Mouse (Mus musculus): Measurements from ENCODE around the gene Ndrg2. TPM values are rescaled to one million over a fixed set of nuclear protein-coding genes. Genes with fewer than 3 reads are reported as not detected.

Ndrg2 gene
- total and polyA plus RNA-seq, 2 experiments from 2014 or later, result 297 to 326 TPM

DNA sequence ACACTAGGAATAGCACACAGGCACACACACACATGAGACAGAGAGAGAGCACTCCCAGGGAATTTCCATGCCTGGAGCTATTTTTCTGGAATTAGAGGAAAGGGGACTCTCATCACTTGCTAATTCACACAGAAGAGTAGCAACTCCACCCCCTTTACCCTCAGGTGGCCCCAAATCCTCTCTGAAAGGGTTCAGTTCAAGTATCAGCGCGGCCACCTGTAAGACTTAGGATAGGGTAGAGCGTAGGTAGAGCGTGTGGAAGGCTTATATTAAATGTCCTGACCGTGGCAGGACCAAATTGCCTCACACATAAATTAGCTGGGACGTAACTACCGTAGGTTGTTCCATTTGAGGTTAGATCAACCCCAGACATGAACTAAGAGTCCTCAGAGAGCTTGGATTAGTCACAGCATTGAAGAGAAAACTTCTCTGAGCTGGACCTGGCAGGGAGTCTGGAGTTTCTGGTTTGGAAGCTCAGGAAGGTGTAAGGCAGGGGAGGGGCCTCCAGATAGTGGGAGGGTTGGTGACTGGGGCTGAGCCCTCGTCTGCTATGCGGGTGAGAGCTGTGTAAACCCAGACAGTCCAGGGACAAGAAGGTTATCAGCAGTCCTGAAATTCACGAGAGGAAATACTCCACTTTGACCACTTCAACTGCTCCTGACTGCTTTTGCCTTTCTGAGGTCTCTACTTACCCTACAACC lies 20.7 kb downstream of the Ndrg2 start:
- 23% methylated on average over 10 of the region's 10 CpGs for WGBS
- TF ChIP-seq CTCF (IDR thresholded peaks at IDR 0.05; ENCODE audit: low read depth), result no peak
- H3K27me3 ChIP-seq (ENCODE audit: insufficient read depth, low read length), result no peaks in the 10 kb centered on the region
- no peaks in the 10 kb centered on the region for H3K4me1 ChIP-seq (ENCODE audit: insufficient read depth)
- peaks cover 52% of the 10 kb centered on the region for H3K36me3 ChIP-seq (ENCODE audit: insufficient read depth)
- H3K4me3 ChIP-seq (ENCODE audit: low read depth, low read length), result no peak overlapping the region
- ATAC-seq (no peak), DNase-seq (no peak)
- no peak overlapping the region for H3K27ac ChIP-seq (ENCODE audit: low read depth, low read length)
- no peak overlapping the region for H3K9ac ChIP-seq
- no peak overlapping the region for H3K4me2 ChIP-seq (ENCODE audit: low read depth)
- H3K9me3 ChIP-seq (ENCODE audit: low read length), result no peaks in the 10 kb centered on the region

DNA sequence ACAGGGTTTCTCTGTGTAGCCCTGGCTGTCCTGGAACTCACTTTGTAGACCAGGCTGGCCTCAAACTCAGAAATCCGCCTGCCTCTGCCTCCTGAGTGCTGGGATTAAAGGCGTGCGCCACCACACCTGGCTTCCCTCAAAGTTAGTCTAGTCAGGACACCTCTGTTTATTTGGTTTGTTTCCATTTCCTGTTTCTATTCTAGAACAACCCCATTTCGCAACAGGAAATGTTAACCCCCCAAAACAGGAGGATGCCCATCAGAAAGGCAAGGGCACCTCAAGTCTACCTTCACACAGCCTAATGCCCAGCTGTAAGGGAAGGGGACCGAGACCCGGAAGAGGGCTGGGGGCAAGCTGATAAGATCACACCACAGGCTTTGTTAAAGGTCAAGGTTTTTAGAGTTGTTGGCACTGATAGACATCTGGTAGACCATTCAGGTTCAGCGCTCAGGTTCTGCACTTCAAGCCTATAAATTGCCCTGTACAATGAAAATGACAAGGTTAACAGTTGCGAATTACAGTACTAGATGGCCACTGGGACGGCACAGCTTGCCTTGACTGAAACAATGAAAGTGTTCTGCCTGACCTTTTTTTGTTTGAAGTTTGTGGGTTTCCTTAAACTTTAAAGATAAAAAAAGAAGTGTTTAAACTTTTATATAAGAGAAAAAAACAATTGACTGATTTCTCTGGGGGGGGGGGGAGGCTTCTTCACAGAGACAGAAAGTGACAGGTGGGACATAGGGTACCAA lies 21.6 kb downstream of the Ndrg2 start, which contains the start of gene Slc39a2:
Gene Slc39a2, plus strand, starts transcription at position 699 of the 749 bp plus-strand sequence.
- Histone ChIP-seq H3K9ac (no peak within 1 kb of the TSS), H3K4me2 (ENCODE audit: low read depth) (no peak within 1 kb of the TSS), H3K4me3 (ENCODE audit: low read depth, low read length) (no peak within 1 kb of the TSS), H3K4me1 (ENCODE audit: insufficient read depth) (no peaks in the 10 kb centered on the region), H3K36me3 (ENCODE audit: insufficient read depth) (peaks cover 58% of the 10 kb centered on the region), H3K27ac (ENCODE audit: low read depth, low read length) (no peak within 1 kb of the TSS), H3K27me3 (ENCODE audit: insufficient read depth, low read length) (no peaks in the 10 kb centered on the region), H3K9me3 (ENCODE audit: low read length) (no peaks in the 10 kb centered on the region)
- 93% methylated on average over 9 of the region's 9 CpGs for WGBS
- no peak for TF ChIP-seq CTCF (IDR thresholded peaks at IDR 0.05; ENCODE audit: low read depth)
- DNase-seq (no peak), ATAC-seq (no peak)

DNA sequence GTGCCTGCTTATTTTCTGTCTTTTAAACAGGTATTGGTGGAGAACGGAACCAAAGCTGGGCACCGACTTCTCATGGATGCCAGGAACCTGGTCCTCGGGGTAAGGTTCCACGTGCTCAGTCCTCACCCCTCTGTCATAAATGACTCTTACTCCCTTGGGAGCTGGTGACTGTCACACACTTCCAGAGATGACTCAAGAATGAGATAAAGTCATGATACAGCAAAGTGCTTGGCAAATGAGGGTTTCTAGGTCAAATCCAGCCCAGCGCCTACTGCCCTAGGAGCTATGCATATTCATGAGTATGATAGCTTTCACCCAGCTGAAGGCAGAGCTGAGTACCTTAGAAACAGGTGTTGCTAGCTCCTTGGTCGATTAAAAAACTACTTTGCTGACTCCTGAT lies 24.1 kb downstream of the Ndrg2 start:
- Histone ChIP-seq H3K4me2 (ENCODE audit: low read depth) (no peak overlapping the region), H3K9me3 (ENCODE audit: low read length) (no peaks in the 10 kb centered on the region), H3K27me3 (ENCODE audit: insufficient read depth, low read length) (no peaks in the 10 kb centered on the region), H3K36me3 (ENCODE audit: insufficient read depth) (peaks cover 65% of the 10 kb centered on the region), H3K4me1 (ENCODE audit: insufficient read depth) (peaks cover 11% of the 10 kb centered on the region; the same call in 1 of the 2 replicates), H3K9ac (no peak overlapping the region), H3K4me3 (ENCODE audit: low read depth, low read length) (no peak overlapping the region), H3K27ac (ENCODE audit: low read depth, low read length) (no peak overlapping the region)
- WGBS, result 83% methylated on average over 6 of the region's 6 CpGs
- TF ChIP-seq CTCF (IDR thresholded peaks at IDR 0.05; ENCODE audit: low read depth), result no peak
- DNase-seq (no peak), ATAC-seq (no peak)

DNA sequence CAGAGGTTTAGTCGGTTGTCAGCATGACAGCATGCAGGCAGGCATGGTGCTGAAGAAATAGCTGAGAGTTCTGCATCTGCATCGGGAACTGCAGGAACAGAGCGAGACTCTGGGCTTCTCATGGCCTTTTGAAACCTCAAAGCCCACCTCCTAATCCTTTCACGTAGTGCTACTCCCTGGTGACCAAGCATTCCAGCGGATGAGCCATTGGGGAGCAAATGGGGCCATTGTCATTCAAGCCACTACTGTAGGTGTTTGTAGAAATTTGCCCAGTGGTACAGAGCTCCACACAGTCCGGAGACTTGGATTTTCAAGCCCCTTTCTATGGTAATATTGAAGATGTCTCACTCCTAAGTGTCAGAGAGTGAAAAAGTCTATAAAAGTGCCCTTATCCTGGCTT lies 27.9 kb downstream of the Ndrg2 start:
- Histone ChIP-seq H3K27ac (ENCODE audit: low read depth, low read length) (no peak overlapping the region), H3K9ac (0 out of 2 replicates have a peak overlapping the region, but pooled peaks have one; percentile 87), H3K4me1 (ENCODE audit: insufficient read depth) (peaks cover 11% of the 10 kb centered on the region; the same call in 1 of the 2 replicates), H3K4me2 (ENCODE audit: low read depth) (peak overlapping the region; percentile 83), H3K36me3 (ENCODE audit: insufficient read depth) (peaks cover 39% of the 10 kb centered on the region), H3K9me3 (ENCODE audit: low read length) (no peaks in the 10 kb centered on the region), H3K27me3 (ENCODE audit: insufficient read depth, low read length) (no peaks in the 10 kb centered on the region), H3K4me3 (ENCODE audit: low read depth, low read length) (no peak overlapping the region)
- no peak for TF ChIP-seq CTCF (IDR thresholded peaks at IDR 0.05; ENCODE audit: low read depth)
- no peak for DNase-seq
- no peak for ATAC-seq
- 45% methylated on average over 6 of the region's 6 CpGs for WGBS

DNA sequence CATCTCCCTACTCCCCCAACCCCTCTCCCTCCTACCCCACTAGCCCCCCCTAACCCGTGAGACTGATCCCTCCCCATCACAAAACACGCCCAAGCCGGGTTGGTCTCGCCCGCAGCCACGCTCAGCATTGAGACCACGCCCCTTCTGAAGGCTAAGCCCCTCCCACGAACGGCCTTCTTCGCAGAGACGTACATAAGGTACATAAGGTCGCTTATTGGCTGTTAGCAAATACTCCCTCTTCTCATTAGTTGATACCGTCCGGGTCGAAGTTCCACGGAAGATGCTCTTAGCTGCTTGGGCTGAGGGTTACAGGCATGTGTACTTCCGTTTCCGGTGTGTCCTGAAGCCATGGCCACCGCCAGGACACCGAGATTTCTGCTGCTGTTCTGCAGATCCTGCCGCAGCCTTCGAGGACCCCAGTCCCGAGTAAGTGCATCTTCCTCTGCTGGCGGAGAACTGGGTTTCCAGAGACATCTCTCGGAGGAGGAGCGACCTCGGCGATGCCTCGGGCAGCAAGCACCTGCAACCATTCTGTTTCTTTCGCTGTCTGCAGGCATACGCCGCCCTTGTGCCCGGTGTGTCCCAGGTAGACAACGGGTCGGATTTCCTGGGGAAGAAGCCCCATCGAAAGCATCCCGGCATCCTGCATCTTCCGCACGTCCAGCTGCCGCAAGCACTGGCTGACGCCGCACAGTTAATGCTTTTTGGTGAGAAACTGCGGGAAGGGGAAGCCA lies 29.2 kb downstream of the Ndrg2 start, which contains the start of gene Mettl17:
Gene Mettl17, plus strand, starts transcription at position 245 of the 734 bp plus-strand sequence.
- TF ChIP-seq CTCF (IDR thresholded peaks at IDR 0.05; ENCODE audit: low read depth), result peak; percentile 42
- Histone ChIP-seq H3K4me3 (ENCODE audit: low read depth, low read length) (peak within 1 kb of the TSS; percentile 82), H3K9me3 (ENCODE audit: low read length) (no peaks in the 10 kb centered on the region), H3K9ac (peak within 1 kb of the TSS; percentile 87), H3K27ac (ENCODE audit: low read depth, low read length) (peak within 1 kb of the TSS; percentile 88), H3K4me2 (ENCODE audit: low read depth) (peak within 1 kb of the TSS; percentile 83), H3K4me1 (ENCODE audit: insufficient read depth) (peaks cover 11% of the 10 kb centered on the region; the same call in 1 of the 2 replicates), H3K36me3 (ENCODE audit: insufficient read depth) (peaks cover 26% of the 10 kb centered on the region), H3K27me3 (ENCODE audit: insufficient read depth, low read length) (no peaks in the 10 kb centered on the region)
- ATAC-seq (peak; percentile 99), DNase-seq (peak; percentile 96)
- under 1% methylated on average over 42 of the region's 43 CpGs for WGBS

DNA sequence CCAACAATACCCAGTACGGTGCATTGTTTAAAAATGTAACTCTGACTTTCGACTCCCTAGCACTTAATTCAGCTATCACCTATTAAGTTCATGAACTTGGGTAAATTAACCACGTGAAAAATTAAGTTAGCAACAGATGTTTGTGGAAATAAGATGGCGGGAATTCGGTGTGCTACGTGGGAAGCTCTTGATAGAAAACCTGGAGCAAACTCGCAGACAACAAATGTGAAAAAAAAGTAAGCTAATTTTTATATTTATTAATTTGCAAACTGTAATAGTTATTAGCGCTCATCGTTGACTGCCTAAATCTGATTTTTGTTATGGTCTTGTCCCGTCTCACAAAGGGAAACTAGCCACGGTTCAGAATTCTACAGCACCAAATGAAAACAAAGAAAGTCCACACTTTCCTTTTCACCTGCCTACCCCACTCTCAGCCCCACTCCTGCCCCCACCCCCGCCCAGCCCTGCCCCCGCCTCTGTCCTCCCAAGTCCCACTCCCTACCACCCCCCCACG lies 29.9 kb downstream of the Ndrg2 start:
- Histone ChIP-seq H3K4me3 (ENCODE audit: low read depth, low read length) (peak overlapping the region; percentile 82), H3K27me3 (ENCODE audit: insufficient read depth, low read length) (no peaks in the 10 kb centered on the region), H3K9ac (peak overlapping the region; percentile 87), H3K4me2 (ENCODE audit: low read depth) (peak overlapping the region; percentile 83), H3K36me3 (ENCODE audit: insufficient read depth) (peaks cover 19% of the 10 kb centered on the region), H3K27ac (ENCODE audit: low read depth, low read length) (peak overlapping the region; percentile 88), H3K9me3 (ENCODE audit: low read length) (no peaks in the 10 kb centered on the region), H3K4me1 (ENCODE audit: insufficient read depth) (peaks cover 11% of the 10 kb centered on the region; the same call in 1 of the 2 replicates)
- TF ChIP-seq CTCF (IDR thresholded peaks at IDR 0.05; ENCODE audit: low read depth), result no peak
- peak; percentile 3; the same call in 1 of the 2 replicates for ATAC-seq
- no peak for DNase-seq
- WGBS, result under 1% methylated on average over 14 of the region's 14 CpGs

All from forebrain, postnatal 0 days (tissue).